Mouse (Mus musculus) thymus, postnatal 36 days (tissue): ENCODE results near the gene Gm3727.
"Not testable (repeated sequence)": the region's sequence is repeated elsewhere in the genome, so short reads cannot be mapped to it uniquely, and the experiment has no call there.

Source experiments
- DNase-seq, 2 experiments: peaks; one replicate each; pipeline ENCODE4 v3.0.0; 2022; ENCODE audit warnings: mixed read lengths in 2 of 2

Gm3727 gene

GRCm38 (mm10) chr14:7264614-7265013, at the start of gene Gm3727:
TSS of gene Gm3727 (minus strand) at chr14:7264714.
- not testable (repeated sequence) for DNase-seq

- DNase-seq: peak in 1 of 2 experiments; percentile 2
Measured at GRCm38 (mm10) chr14:7243498-7243897, 21.0 kb downstream of the Gm3727 start.
